In the genomic region with DNA sequence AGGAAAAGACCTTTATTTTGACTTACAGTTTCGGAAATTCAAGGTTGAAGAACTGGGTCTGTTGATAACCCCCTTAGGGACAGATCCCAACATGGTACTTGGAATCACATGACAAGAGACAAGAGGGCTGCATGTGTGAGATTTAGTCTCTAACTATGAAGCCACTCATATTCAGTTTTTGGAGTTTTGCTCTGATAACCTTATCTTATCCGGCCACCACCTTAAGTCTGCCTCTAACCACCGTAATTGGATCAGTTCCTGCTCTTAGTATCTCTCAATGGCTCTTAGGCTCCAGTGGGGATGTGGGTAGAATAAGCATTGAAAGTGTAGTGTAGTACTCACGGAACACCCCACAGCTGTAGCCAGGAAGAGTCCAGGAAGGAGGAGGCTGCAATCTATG, we compare ENCODE assay signal across 28 mouse cellular contexts. TPM values are rescaled to one million over a fixed set of nuclear protein-coding genes. Genes with fewer than 3 reads are reported as not detected.
A peak's percentile ranks its signal among the peaks of the same experiment; 100 is the strongest.
DNase-seq lines count a peak whose midpoint lies in the region; ATAC-seq lines count a peak whose summit lies in the region.
"Had no signal": no experiment of that assay in that cellular context is flagged by ENCODE, and none has a peak within 500 bp of the region (broad histone marks: within the 10 kb centered on the region; RNA-seq: fewer than 3 reads in every experiment).

No protein-coding gene starts in this region.

- no peak overlapping the region for H3K27ac ChIP-seq in heart, embryonic 12.5 days (ENCODE audit: poor library complexity, severe bottlenecking)
- H3K27ac ChIP-seq in liver, embryonic 13.5 days, result peak overlapping the region; percentile 74
- no peak overlapping the region for H3K27ac ChIP-seq in kidney, embryonic 16.5 days (ENCODE audit: low read length)
- H3K27ac ChIP-seq: forebrain, embryonic 10.5 days; heart, embryonic 15.5 days; hindbrain, embryonic 14.5 days; intestine, embryonic 15.5 days; limb, embryonic 13.5 days; neural tube, embryonic 13.5 days had no signal

- no peak for DNase-seq in heart, postnatal 4 days
- DNase-seq in c-Kit-positive CD71-positive TER-119-positive erythroid progenitor cells, embryonic 14.5 days (ENCODE audit: low spot score), result peak; percentile 76
- DNase-seq in liver, embryonic 13.5 days, result peak; percentile 46
- no peak for DNase-seq in urinary bladder, postnatal 36 days (ENCODE audit: low spot score in 2 of 2)
- DNase-seq: adrenal gland, adult 2 months; cerebellum, adult 2 months; cerebellum, postnatal 25 days; embryo, embryonic 11 days; heart, postnatal 36 days; kidney, postnatal 36 days; lung, embryonic 14.5 days; midbrain, embryonic 14.5 days; retina, postnatal 1 day; thymus, adult 2 months; thymus, postnatal 4 days had no signal

- no peaks in the 10 kb centered on the region for H3K9me3 ChIP-seq in heart, embryonic 12.5 days (replicated peaks)
- no peaks in the 10 kb centered on the region for H3K9me3 ChIP-seq in liver, embryonic 13.5 days (replicated peaks)
- H3K9me3 ChIP-seq in kidney, embryonic 16.5 days (ENCODE audit: low read length), result no peaks in the 10 kb centered on the region
- H3K9me3 ChIP-seq: forebrain, embryonic 10.5 days; heart, embryonic 15.5 days; intestine, embryonic 15.5 days; limb, embryonic 13.5 days; megakaryocyte, embryonic 14.5 days; neural tube, embryonic 13.5 days had no signal

- WGBS in heart, embryonic 12.5 days, result 68% methylated on average over 4 of the region's 4 CpGs
- 17% methylated on average over 4 of the region's 4 CpGs for WGBS in liver, embryonic 13.5 days (ENCODE audit: insufficient replicate concordance)
- 95% methylated on average over 4 of the region's 4 CpGs for WGBS in kidney, embryonic 16.5 days

- H3K4me1 ChIP-seq in heart, embryonic 12.5 days (replicated peaks), result peaks cover 6% of the 10 kb centered on the region
- peaks cover 64% of the 10 kb centered on the region for H3K4me1 ChIP-seq in liver, embryonic 13.5 days (replicated peaks)
- peaks cover 7% of the 10 kb centered on the region for H3K4me1 ChIP-seq in kidney, embryonic 16.5 days (ENCODE audit: insufficient read depth, low read length)

- H3K27me3 ChIP-seq in heart, embryonic 12.5 days (replicated peaks), result no peaks in the 10 kb centered on the region
- H3K27me3 ChIP-seq in liver, embryonic 13.5 days, result no peaks in the 10 kb centered on the region
- H3K27me3 ChIP-seq in kidney, embryonic 16.5 days (ENCODE audit: insufficient read depth, low read length), result no peaks in the 10 kb centered on the region
- H3K27me3 ChIP-seq: heart, embryonic 15.5 days; intestine, embryonic 15.5 days; limb, embryonic 13.5 days; megakaryocyte, embryonic 14.5 days; neural tube, embryonic 13.5 days; Patski had no signal

- H3K9ac ChIP-seq in heart, embryonic 12.5 days, result no peak overlapping the region
- H3K9ac ChIP-seq in liver, embryonic 13.5 days, result peak overlapping the region; percentile 16; the same call in 1 of the 2 replicates
- H3K9ac ChIP-seq in kidney, embryonic 16.5 days (replicated peaks; ENCODE audit: low read length), result no peak overlapping the region
- H3K9ac ChIP-seq: heart, embryonic 15.5 days; hindbrain, embryonic 14.5 days; intestine, embryonic 15.5 days; limb, embryonic 13.5 days; lung, embryonic 14.5 days; neural tube, embryonic 13.5 days had no signal

- H3K4me2 ChIP-seq in heart, embryonic 12.5 days, result no peak overlapping the region
- H3K4me2 ChIP-seq in liver, embryonic 13.5 days, result peak overlapping the region; percentile 37
- no peak overlapping the region for H3K4me2 ChIP-seq in kidney, embryonic 16.5 days (replicated peaks; ENCODE audit: low read depth, low read length)
- H3K4me2 ChIP-seq: heart, embryonic 15.5 days; hindbrain, embryonic 14.5 days; intestine, embryonic 15.5 days; limb, embryonic 13.5 days; lung, embryonic 14.5 days; neural tube, embryonic 13.5 days had no signal

- 0 out of 2 replicates have a peak, but pooled peaks have one; percentile 10 for ATAC-seq in heart, embryonic 12.5 days (ENCODE audit: insufficient number of reproducible peaks, low FRiP score)
- ATAC-seq in liver, embryonic 13.5 days (ENCODE audit: low read depth), result peak; percentile 90
- ATAC-seq in megakaryocyte-erythroid progenitor cell, adult 5-6 weeks (replicated peaks; ENCODE audit: low FRiP score, low TSS enrichment, poor library complexity, severe bottlenecking), result peak; percentile 83
- no peak for ATAC-seq in inflammation-experienced regulatory T-cells, adult 6 months
- ATAC-seq in kidney, embryonic 16.5 days (ENCODE audit: low FRiP score, low TSS enrichment), result no peak
- ATAC-seq: forebrain, embryonic 16.5 days; intestine, embryonic 15.5 days; Patski had no signal

- peaks cover 56% of the 10 kb centered on the region for H3K36me3 ChIP-seq in heart, embryonic 12.5 days
- peaks cover 65% of the 10 kb centered on the region for H3K36me3 ChIP-seq in liver, embryonic 13.5 days
- H3K36me3 ChIP-seq in kidney, embryonic 16.5 days (ENCODE audit: insufficient read depth, low read length), result peaks cover 46% of the 10 kb centered on the region

- H3K4me3 ChIP-seq in heart, embryonic 12.5 days, result no peak overlapping the region
- 0 out of 2 replicates have a peak overlapping the region, but pooled peaks have one; percentile 0 for H3K4me3 ChIP-seq in liver, embryonic 13.5 days (replicated peaks)
- H3K4me3 ChIP-seq in kidney, embryonic 16.5 days (ENCODE audit: low read length), result no peak overlapping the region
- H3K4me3 ChIP-seq: forebrain, embryonic 10.5 days; heart, embryonic 15.5 days; intestine, embryonic 15.5 days; limb, embryonic 13.5 days; neural tube, embryonic 13.5 days had no signal

RNA-seq across cellular contexts. Expression of gene Bcas2, which starts 5.3 kb away (rescaled TPM):
- 142 and 148 TPM in 2 replicates for polyA plus RNA-seq in heart, embryonic 12.5 days (2016; fragmentation: Nextera tagmentation; extraction: Ambion mirVana)
- total RNA-seq in heart, postnatal 4 days (2021), result 10 to 100 TPM; 62.0 to 67.9 TPM
- 211 and 253 TPM in 2 replicates for polyA plus RNA-seq in liver, embryonic 13.5 days (2015; fragmentation: Nextera tagmentation; extraction: Ambion mirVana)
- total RNA-seq in megakaryocyte-erythroid progenitor cell, adult 5-6 weeks (2014; fragmentation: Nextera tagmentation), result 134 and 143 TPM in 2 replicates
- total RNA-seq in megakaryocyte-erythroid progenitor cell, adult 5-6 weeks (2017), result 260 and 277 TPM in 2 replicates
- 100 to 1,000 TPM; 112 to 144 (median 131) TPM for polyA plus RNA-seq in inflammation-experienced regulatory T-cells, adult 6 months (2017; shearing (Covaris generic))
- polyA plus RNA-seq in kidney, embryonic 16.5 days (2015; fragmentation: Nextera tagmentation; extraction: Ambion mirVana), result 171 and 183 TPM in 2 replicates

Comparison
In these comparisons a context has a peak if more than half of its experiments do, and no peak if none do; other contexts are left out.
1. ATAC-seq: peak in heart, embryonic 12.5 days (single experiment), liver, embryonic 13.5 days (single experiment) and megakaryocyte-erythroid progenitor cell, adult 5-6 weeks (single experiment); none in inflammation-experienced regulatory T-cells, adult 6 months (single experiment) and kidney, embryonic 16.5 days (single experiment).
2. DNase-seq: peak in c-Kit-positive CD71-positive TER-119-positive erythroid progenitor cells, embryonic 14.5 days (single experiment) and liver, embryonic 13.5 days (single experiment); none in heart, postnatal 4 days (single experiment) and urinary bladder, postnatal 36 days (0 of 2).